ENCODE assay signal across 9 mouse cellular contexts in genomic region chr12:117107143-117107616, GRCm38 (mm10).
DNase-seq lines count a peak whose midpoint lies in the region; ATAC-seq lines count a peak whose summit lies in the region.
"Had no signal": no experiment of that assay in that cellular context is flagged by ENCODE, and none has a peak within 500 bp of the region (broad histone marks: within the 10 kb centered on the region; RNA-seq: fewer than 3 reads in every experiment).

No protein-coding gene starts in this region.

- H3K27ac ChIP-seq in heart, embryonic 16.5 days (ENCODE audit: low read length), result no peak overlapping the region
- H3K27ac ChIP-seq in hindbrain, embryonic 11.5 days (ENCODE audit: low read depth, low read length), result peak overlapping the region; percentile 70
- H3K27ac ChIP-seq in limb, embryonic 11.5 days (replicated peaks; ENCODE audit: low read depth, low read length), result no peak overlapping the region
- no peak overlapping the region for H3K27ac ChIP-seq in neural tube, embryonic 12.5 days

- no peaks in the 10 kb centered on the region for H3K9me3 ChIP-seq in heart, embryonic 16.5 days (replicated peaks; ENCODE audit: control insufficient read depth, low read length)
- no peaks in the 10 kb centered on the region for H3K9me3 ChIP-seq in hindbrain, embryonic 11.5 days (ENCODE audit: control insufficient read depth, low read length)
- no peaks in the 10 kb centered on the region for H3K9me3 ChIP-seq in limb, embryonic 11.5 days (ENCODE audit: control insufficient read depth, low read length)
- no peaks in the 10 kb centered on the region for H3K9me3 ChIP-seq in neural tube, embryonic 12.5 days

- H3K4me2 ChIP-seq in heart, embryonic 16.5 days (ENCODE audit: low read depth, low read length), result peak overlapping the region; percentile 38
- H3K4me2 ChIP-seq in hindbrain, embryonic 11.5 days (replicated peaks; ENCODE audit: low read depth, low read length), result peak overlapping the region; percentile 21; the same call in 1 of the 2 replicates
- no peak overlapping the region for H3K4me2 ChIP-seq in limb, embryonic 11.5 days (ENCODE audit: low read depth, severe bottlenecking)
- peak overlapping the region; percentile 48 for H3K4me2 ChIP-seq in neural tube, embryonic 12.5 days (replicated peaks)

- no peak for ATAC-seq in heart, embryonic 16.5 days (replicated peaks; ENCODE audit: extremely low read depth, insufficient read depth, low FRiP score)
- peak; percentile 96 for ATAC-seq in hindbrain, embryonic 11.5 days (ENCODE audit: low FRiP score)
- ATAC-seq in limb, embryonic 11.5 days (ENCODE audit: insufficient number of reproducible peaks, low FRiP score, low TSS enrichment, low read depth), result peak; percentile 65; the same call in 1 of the 2 replicates
- peak; percentile 98 for ATAC-seq in neural tube, embryonic 12.5 days (ENCODE audit: low FRiP score, low read depth)
- ATAC-seq in megakaryocyte, adult 5-6 weeks (ENCODE audit: poor library complexity, severe bottlenecking), result no peak

- no peaks in the 10 kb centered on the region for H3K27me3 ChIP-seq in heart, embryonic 16.5 days (ENCODE audit: control insufficient read depth, insufficient read depth, low read length)
- H3K27me3 ChIP-seq in hindbrain, embryonic 11.5 days (ENCODE audit: control insufficient read depth, insufficient read depth, low read length), result peaks cover 28% of the 10 kb centered on the region
- no peaks in the 10 kb centered on the region for H3K27me3 ChIP-seq in limb, embryonic 11.5 days (ENCODE audit: control insufficient read depth, insufficient read depth, low read length)
- peaks cover 80% of the 10 kb centered on the region for H3K27me3 ChIP-seq in neural tube, embryonic 12.5 days (replicated peaks)

- no peak for DNase-seq in heart, adult 9 months (ENCODE audit: low spot score in 2 of 2)
- peak; percentile 8 to 17 for DNase-seq in cerebellum, postnatal 36 days
- peak; percentile 77 for DNase-seq in hindbrain, embryonic 11.5 days (ENCODE audit: low spot score)
- DNase-seq in limb, embryonic 11.5 days (ENCODE audit: low spot score), result peak; percentile 42
- DNase-seq in urinary bladder, adult 18-20 months (ENCODE audit: low spot score in 2 of 2), result no peak

- H3K9ac ChIP-seq in heart, embryonic 16.5 days (ENCODE audit: low read length), result no peak overlapping the region
- H3K9ac ChIP-seq in hindbrain, embryonic 11.5 days (ENCODE audit: low read depth, low read length), result no peak overlapping the region
- no peak overlapping the region for H3K9ac ChIP-seq in limb, embryonic 11.5 days (ENCODE audit: low read length)
- no peak overlapping the region for H3K9ac ChIP-seq in neural tube, embryonic 12.5 days

- WGBS in heart, embryonic 16.5 days, result 38% methylated on average over 16 of the region's 16 CpGs
- WGBS in hindbrain, embryonic 11.5 days, result 17% methylated on average over 16 of the region's 16 CpGs
- WGBS in limb, embryonic 11.5 days, result 33% methylated on average over 16 of the region's 16 CpGs
- 11% methylated on average over 16 of the region's 16 CpGs for WGBS in neural tube, embryonic 12.5 days

- no peaks in the 10 kb centered on the region for H3K4me1 ChIP-seq in heart, embryonic 16.5 days (ENCODE audit: control insufficient read depth, insufficient read depth, low read length)
- H3K4me1 ChIP-seq in hindbrain, embryonic 11.5 days (replicated peaks; ENCODE audit: control insufficient read depth, insufficient read depth, low read length), result no peaks in the 10 kb centered on the region
- no peaks in the 10 kb centered on the region for H3K4me1 ChIP-seq in limb, embryonic 11.5 days (ENCODE audit: control insufficient read depth, insufficient read depth, low read length)
- H3K4me1 ChIP-seq in neural tube, embryonic 12.5 days, result peaks cover 16% of the 10 kb centered on the region

- H3K4me3 ChIP-seq in heart, embryonic 16.5 days (ENCODE audit: low read length), result no peak overlapping the region
- H3K4me3 ChIP-seq in hindbrain, embryonic 11.5 days (ENCODE audit: low read depth, low read length), result no peak overlapping the region
- H3K4me3 ChIP-seq in limb, embryonic 11.5 days (ENCODE audit: low read depth, low read length), result no peak overlapping the region
- no peak overlapping the region for H3K4me3 ChIP-seq in neural tube, embryonic 12.5 days
- H3K4me3 ChIP-seq: erythroblast, embryonic 14.5 days had no signal

- no peaks in the 10 kb centered on the region for H3K36me3 ChIP-seq in heart, embryonic 16.5 days (ENCODE audit: control insufficient read depth, insufficient read depth)
- H3K36me3 ChIP-seq in hindbrain, embryonic 11.5 days (ENCODE audit: control insufficient read depth, insufficient read depth, low read length), result no peaks in the 10 kb centered on the region
- no peaks in the 10 kb centered on the region for H3K36me3 ChIP-seq in limb, embryonic 11.5 days (ENCODE audit: control insufficient read depth, insufficient read depth, low read length)
- H3K36me3 ChIP-seq in neural tube, embryonic 12.5 days, result no peaks in the 10 kb centered on the region

Comparison
In these comparisons a context has a peak if more than half of its experiments do, and no peak if none do; other contexts are left out.
1. ATAC-seq: peak in hindbrain, embryonic 11.5 days (single experiment), limb, embryonic 11.5 days (single experiment) and neural tube, embryonic 12.5 days (single experiment); none in heart, embryonic 16.5 days (single experiment) and megakaryocyte, adult 5-6 weeks (single experiment).
2. DNase-seq: peak in cerebellum, postnatal 36 days (2 of 2), hindbrain, embryonic 11.5 days (single experiment) and limb, embryonic 11.5 days (single experiment); none in heart, adult 9 months (0 of 2) and urinary bladder, adult 18-20 months (0 of 2).